Comparison of ENCODE assay signal across 25 mouse cellular contexts in genomic region chr9:78364701-78365100, GRCm38 (mm10). TPM values are rescaled to one million over a fixed set of nuclear protein-coding genes. Genes with fewer than 3 reads are reported as not detected.
"Had no signal": no experiment of that assay in that cellular context is flagged by ENCODE, and none has a peak within 500 bp of the region (broad histone marks: within the 10 kb centered on the region; RNA-seq: fewer than 3 reads in every experiment).

No protein-coding gene starts in this region.

- H3K27me3 ChIP-seq: midbrain, embryonic 12.5 days; neural tube, embryonic 13.5 days; neural tube, embryonic 15.5 days had no signal

- H3K9me3 ChIP-seq: midbrain, embryonic 10.5 days; midbrain, embryonic 12.5 days; neural tube, embryonic 13.5 days; neural tube, embryonic 15.5 days had no signal

- DNase-seq: lung, embryonic 14.5 days; lung, postnatal 10 days; lung, postnatal 4 days; midbrain, embryonic 14.5 days; retina, postnatal 1 day; right cerebral cortex, adult 18-20 months; right cerebral cortex, postnatal 25 days; right cerebral cortex, postnatal 4 days; spleen, adult 18-20 months; thymus, adult 18-20 months; thymus, postnatal 14 days; thymus, postnatal 36 days had no signal

- H3K4me3 ChIP-seq: midbrain, embryonic 10.5 days; midbrain, embryonic 12.5 days; myocyte; neural tube, embryonic 13.5 days; neural tube, embryonic 15.5 days had no signal

- H3K4me2 ChIP-seq: lung, embryonic 14.5 days; midbrain, embryonic 12.5 days; neural tube, embryonic 13.5 days; neural tube, embryonic 15.5 days had no signal

- H3K27ac ChIP-seq: midbrain, embryonic 10.5 days; midbrain, embryonic 12.5 days; neural tube, embryonic 13.5 days; neural tube, embryonic 15.5 days had no signal

- H3K9ac ChIP-seq: lung, embryonic 14.5 days; midbrain, embryonic 12.5 days; neural tube, embryonic 13.5 days; neural tube, embryonic 15.5 days had no signal

- ATAC-seq: midbrain, embryonic 16.5 days had no signal

- H3K36me3 ChIP-seq: midbrain, embryonic 10.5 days; midbrain, embryonic 12.5 days; neural tube, embryonic 13.5 days; neural tube, embryonic 15.5 days had no signal

- H3K4me1 ChIP-seq: midbrain, embryonic 10.5 days; midbrain, embryonic 12.5 days; neural tube, embryonic 13.5 days; neural tube, embryonic 15.5 days had no signal

RNA-seq across cellular contexts. Expression of gene Dppa5a, which starts 3.3 kb away (rescaled TPM):
- total RNA-seq: megakaryocyte, adult 5-6 weeks; megakaryocyte-erythroid progenitor cell, adult 5-6 weeks had no signal
- polyA plus RNA-seq: lung, embryonic 14.5 days; midbrain, embryonic 10.5 days; midbrain, embryonic 12.5 days; myocyte; small intestine, adult 2 months; stomach, embryonic 14.5 days had no signal

RNA-seq across cellular contexts. Expression of gene Gsta2, which starts 9.1 kb away (rescaled TPM):
- total RNA-seq: megakaryocyte, adult 5-6 weeks; megakaryocyte-erythroid progenitor cell, adult 5-6 weeks had no signal
- polyA plus RNA-seq: midbrain, embryonic 10.5 days; midbrain, embryonic 12.5 days; midbrain, embryonic 14.5 days; midbrain, embryonic 16.5 days; neural tube, embryonic 11.5 days; neural tube, embryonic 13.5 days; neural tube, embryonic 15.5 days; small intestine, adult 2 months had no signal

RNA-seq across cellular contexts. Expression of gene Ooep, which starts 13.8 kb away (rescaled TPM):
- total RNA-seq: megakaryocyte, adult 5-6 weeks; megakaryocyte-erythroid progenitor cell, adult 5-6 weeks had no signal
- polyA plus RNA-seq: small intestine, adult 2 months had no signal

RNA-seq across cellular contexts. Expression of gene Ddx43, which starts 30.9 kb away (rescaled TPM):
- total RNA-seq: megakaryocyte, adult 5-6 weeks; megakaryocyte-erythroid progenitor cell, adult 5-6 weeks had no signal
- polyA plus RNA-seq: myocyte; small intestine, adult 2 months had no signal

RNA-seq across cellular contexts. Expression of gene Omt2b, which starts 37.3 kb away (rescaled TPM):
- total RNA-seq: megakaryocyte, adult 5-6 weeks; megakaryocyte-erythroid progenitor cell, adult 5-6 weeks had no signal
- polyA plus RNA-seq: lung, embryonic 14.5 days; lung, embryonic 16.5 days; midbrain, embryonic 10.5 days; midbrain, embryonic 12.5 days; midbrain, embryonic 14.5 days; midbrain, embryonic 16.5 days; myocyte; neural tube, embryonic 11.5 days; neural tube, embryonic 13.5 days; neural tube, embryonic 15.5 days; small intestine, adult 2 months; stomach, embryonic 14.5 days; stomach, embryonic 16.5 days had no signal
